Mouse (Mus musculus) kidney, embryonic 15.5 days (tissue): ENCODE data around the gene Tifab. TPM values are rescaled to one million over a fixed set of nuclear protein-coding genes. Genes with fewer than 3 reads are reported as not detected.

Experiments used
- ATAC-seq: fragments of 200-750 bp; cut with Nextera tagmentation; replicated peaks from 2 replicates; pipeline ENCODE4 v1.8.0; 2017; ENCODE audit warnings: moderate TSS enrichment; ENCODE audit not compliant: low FRiP score
- H3K27ac ChIP-seq: fragments of 300-500 bp; sonication (generic); 2 replicates; pipeline ENCODE4 v1.5.1; 2015; ENCODE audit warnings: mild to moderate bottlenecking, inconsistent platforms
- H3K27me3 ChIP-seq: fragments of 300-500 bp; sonication (generic); 2 replicates; pipeline ENCODE4 v1.6.1; 2015; ENCODE audit warnings: inconsistent platforms
- H3K36me3 ChIP-seq: fragments of 300-500 bp; sonication (generic); 2 replicates; pipeline ENCODE4 v1.6.1; 2015; ENCODE audit warnings: inconsistent platforms
- H3K4me1 ChIP-seq: fragments of 300-500 bp; sonication (generic); 2 replicates; pipeline ENCODE4 v1.6.1; 2015; ENCODE audit warnings: inconsistent platforms
- H3K4me2 ChIP-seq: fragments of 300-500 bp; sonication (generic); 2 replicates; pipeline ENCODE4 v1.6.1; 2015; ENCODE audit warnings: moderate library complexity, mild to moderate bottlenecking, inconsistent platforms
- H3K4me3 ChIP-seq: fragments of 300-500 bp; sonication (generic); replicated peaks from 2 replicates; pipeline ENCODE4 v1.5.1; 2015; ENCODE audit warnings: mild to moderate bottlenecking, inconsistent platforms
- H3K9ac ChIP-seq: fragments of 300-500 bp; sonication (generic); 2 replicates; pipeline ENCODE4 v1.6.1; 2015; ENCODE audit warnings: mild to moderate bottlenecking, inconsistent platforms
- H3K9me3 ChIP-seq: fragments of 300-500 bp; sonication (generic); replicated peaks from 2 replicates; pipeline ENCODE4 v1.6.1; 2016; ENCODE audit warnings: inconsistent platforms
- WGBS: fragments of 180-500 bp; shearing (Covaris S2); methylation state at CpG from one replicate; pipeline ENCODE4 v1.1.7; 2015; ENCODE audit warnings: mixed read lengths; 5-methylcytosine and 5-hydroxymethylcytosine counted together
- polyA plus RNA-seq: library from polyadenylated mRNA; unstranded; fragments of >200 nt; fragmentation: Nextera tagmentation; extraction: Ambion mirVana; gene quantifications from 2 replicates; pipeline ENCODE4 v1.2.1, GENCODE M21; 2015

The Tifab gene
- polyA plus RNA-seq, 1 experiment from 2014 or later = 2.1 TPM

DNA sequence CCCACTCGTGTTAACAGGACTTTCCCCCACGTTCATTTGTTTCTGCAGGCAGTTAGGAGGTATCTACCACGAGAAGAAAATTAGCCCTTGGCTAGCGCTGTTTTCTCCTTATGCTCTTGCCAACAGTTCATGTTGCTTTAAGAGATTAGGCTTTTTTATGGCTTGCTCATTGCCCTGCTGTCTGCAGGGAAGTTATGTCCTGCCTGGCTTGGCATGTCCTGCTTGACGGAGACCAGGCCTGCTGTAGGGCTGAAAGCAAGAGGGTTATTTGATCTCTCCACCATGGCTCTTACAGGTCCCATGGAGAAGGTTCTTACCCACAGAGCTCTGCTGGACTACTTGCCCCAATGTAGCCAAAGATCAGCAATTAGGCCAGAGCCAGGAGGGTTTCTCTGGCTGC lies 23.6 kb downstream of the Tifab start:
- no peak overlapping the region for H3K9ac ChIP-seq
- no peak overlapping the region for H3K4me2 ChIP-seq
- H3K27me3 ChIP-seq = peaks cover 5% of the 10 kb centered on the region; the same call in 1 of the 2 replicates
- H3K4me1 ChIP-seq = peaks cover 32% of the 10 kb centered on the region
- no peak overlapping the region for H3K4me3 ChIP-seq
- no peaks in the 10 kb centered on the region for H3K36me3 ChIP-seq
- H3K9me3 ChIP-seq = no peaks in the 10 kb centered on the region
- no peak for ATAC-seq
- H3K27ac ChIP-seq = peak overlapping the region; percentile 42; the same call in 1 of the 2 replicates
- 24% methylated on average over 5 of the region's 5 CpGs for WGBS

DNA sequence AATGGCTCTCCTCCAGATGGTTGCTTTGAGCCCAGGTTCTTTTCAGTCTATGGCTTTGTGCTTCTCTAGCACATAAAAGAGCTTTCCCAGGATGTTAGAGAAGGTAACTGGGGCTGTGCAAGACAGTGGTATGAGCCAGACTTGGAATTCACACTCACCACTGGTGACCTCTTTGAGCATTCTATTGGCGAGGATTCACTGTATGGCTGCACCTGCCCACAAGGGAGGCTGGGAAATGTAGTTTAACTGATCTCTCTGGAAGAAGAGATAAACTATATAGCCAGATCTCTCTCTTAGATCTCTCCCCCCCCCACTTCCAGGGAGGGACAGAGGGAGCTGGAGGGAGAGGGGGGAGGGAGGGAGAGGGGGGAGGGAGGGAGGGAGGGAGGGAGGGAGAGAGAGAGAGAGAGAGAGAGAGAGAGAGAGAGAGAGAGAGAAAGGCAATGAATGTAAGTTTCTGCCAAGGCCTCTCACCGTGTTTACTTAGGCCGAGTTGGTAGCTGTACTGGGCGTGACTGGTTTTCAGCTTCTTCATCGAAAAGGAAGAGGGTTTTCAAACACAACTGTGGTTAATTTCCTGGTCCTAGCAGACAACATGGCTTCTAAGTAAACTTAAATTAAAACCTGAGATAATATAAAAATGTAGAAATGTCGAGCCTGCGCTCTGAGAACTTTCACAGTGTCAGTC lies 25.8 kb downstream of the Tifab start:
- WGBS = 58% methylated on average over 7 of the region's 7 CpGs
- Histone ChIP-seq H3K9me3 (no peaks in the 10 kb centered on the region), H3K36me3 (no peaks in the 10 kb centered on the region), H3K27me3 (peaks cover 6% of the 10 kb centered on the region), H3K4me2 (no peak overlapping the region), H3K27ac (no peak overlapping the region), H3K4me3 (no peak overlapping the region), H3K9ac (no peak overlapping the region), H3K4me1 (peaks cover 19% of the 10 kb centered on the region)
- no peak for ATAC-seq

DNA sequence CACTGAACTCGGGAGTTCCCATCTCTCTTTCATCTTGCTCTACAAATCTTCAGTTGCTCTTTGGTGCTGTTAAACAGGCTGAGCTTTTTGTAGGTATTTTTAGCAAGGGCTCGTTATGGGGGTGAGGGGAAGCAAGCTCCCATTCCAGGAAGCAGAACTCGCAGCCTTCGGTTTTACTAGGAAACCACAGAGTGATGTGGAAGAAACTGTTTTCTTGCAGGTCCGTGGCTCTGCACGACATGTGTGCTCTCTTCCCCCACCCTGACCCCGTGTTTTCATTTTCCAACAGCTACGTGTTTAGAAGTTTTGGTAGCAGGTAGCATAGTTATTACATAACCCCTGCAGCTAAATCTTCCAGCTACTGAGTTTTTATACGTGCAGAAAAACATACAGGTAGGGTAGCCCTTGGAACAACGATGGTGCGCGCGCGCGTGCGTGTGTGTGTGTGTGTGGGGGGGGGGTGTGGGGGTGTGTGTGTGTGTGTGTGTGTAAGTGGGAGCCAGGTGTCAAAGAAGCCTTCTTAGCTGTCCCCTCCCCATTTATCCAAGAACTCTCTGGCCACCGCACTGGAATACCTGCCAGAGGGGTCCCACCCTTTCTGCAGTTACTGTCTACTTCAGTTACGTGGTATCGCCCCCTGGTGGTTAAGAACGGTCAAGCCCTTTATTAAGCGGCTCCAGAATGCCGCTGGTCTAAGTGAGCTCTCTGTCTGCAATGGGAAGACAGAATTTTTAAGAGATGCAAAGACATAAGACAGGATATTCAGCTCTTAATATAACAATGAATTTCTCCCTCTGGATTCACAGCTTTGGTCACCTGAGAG lies 27.1 kb downstream of the Tifab start:
- Histone ChIP-seq H3K4me1 (peaks cover 19% of the 10 kb centered on the region), H3K9ac (no peak overlapping the region), H3K4me2 (peak overlapping the region; percentile 24; the same call in 1 of the 2 replicates), H3K36me3 (no peaks in the 10 kb centered on the region), H3K27me3 (peaks cover 8% of the 10 kb centered on the region), H3K27ac (no peak overlapping the region), H3K9me3 (no peaks in the 10 kb centered on the region), H3K4me3 (no peak overlapping the region)
- WGBS = 40% methylated on average over 22 of the region's 22 CpGs
- no peak for ATAC-seq

DNA sequence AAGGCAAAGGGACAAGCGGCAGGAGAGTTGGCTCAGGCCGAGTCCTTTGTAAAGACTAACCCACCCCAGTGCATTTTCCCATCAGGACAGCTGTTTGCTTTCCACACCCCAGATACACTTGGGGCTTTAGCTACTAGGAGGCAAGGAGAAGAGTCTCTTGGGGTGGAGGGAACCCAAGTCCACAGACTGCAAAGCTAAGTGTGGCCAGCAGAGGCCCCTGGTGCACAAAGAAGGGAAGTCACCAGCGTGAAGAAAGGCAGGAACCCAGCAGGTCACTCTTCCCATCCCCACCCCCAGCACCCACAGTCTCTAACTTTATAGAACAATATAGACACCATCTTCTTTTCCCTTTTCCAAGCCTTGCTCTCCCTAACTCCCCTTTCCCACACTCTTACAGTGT lies 33.2 kb downstream of the Tifab start:
- Histone ChIP-seq H3K9ac (no peak overlapping the region), H3K27me3 (peaks cover 5% of the 10 kb centered on the region; the same call in 1 of the 2 replicates), H3K4me1 (peaks cover 16% of the 10 kb centered on the region), H3K4me3 (no peak overlapping the region), H3K9me3 (no peaks in the 10 kb centered on the region), H3K27ac (no peak overlapping the region), H3K36me3 (no peaks in the 10 kb centered on the region), H3K4me2 (no peak overlapping the region)
- WGBS = 43% methylated on average over 3 of the region's 3 CpGs
- no peak for ATAC-seq

DNA sequence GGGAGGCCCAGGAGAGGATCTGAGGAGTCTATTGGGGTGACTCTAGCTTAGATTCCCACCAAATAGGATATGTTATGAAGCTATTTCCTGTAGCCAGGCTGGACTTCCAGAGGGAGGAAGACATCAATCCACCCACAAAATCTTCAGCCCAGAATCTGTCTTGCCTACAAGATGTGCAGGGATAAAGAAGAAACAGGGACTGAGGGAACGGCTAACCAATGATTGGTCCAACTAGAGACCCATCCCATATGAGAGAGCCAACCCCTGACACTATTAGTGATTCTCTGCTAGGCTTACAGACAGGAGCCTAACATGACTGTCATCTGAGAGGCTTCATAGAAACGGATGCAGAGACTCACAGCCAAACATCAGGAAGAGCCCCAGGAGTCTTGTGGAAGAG lies 34.7 kb downstream of the Tifab start:
- Histone ChIP-seq H3K4me2 (no peak overlapping the region), H3K9me3 (no peaks in the 10 kb centered on the region), H3K27me3 (peaks cover 5% of the 10 kb centered on the region; the same call in 1 of the 2 replicates), H3K4me3 (no peak overlapping the region), H3K4me1 (peaks cover 16% of the 10 kb centered on the region), H3K9ac (no peak overlapping the region), H3K36me3 (no peaks in the 10 kb centered on the region), H3K27ac (no peak overlapping the region)
- WGBS = 51% methylated on average over 2 of the region's 2 CpGs
- ATAC-seq = no peak

DNA sequence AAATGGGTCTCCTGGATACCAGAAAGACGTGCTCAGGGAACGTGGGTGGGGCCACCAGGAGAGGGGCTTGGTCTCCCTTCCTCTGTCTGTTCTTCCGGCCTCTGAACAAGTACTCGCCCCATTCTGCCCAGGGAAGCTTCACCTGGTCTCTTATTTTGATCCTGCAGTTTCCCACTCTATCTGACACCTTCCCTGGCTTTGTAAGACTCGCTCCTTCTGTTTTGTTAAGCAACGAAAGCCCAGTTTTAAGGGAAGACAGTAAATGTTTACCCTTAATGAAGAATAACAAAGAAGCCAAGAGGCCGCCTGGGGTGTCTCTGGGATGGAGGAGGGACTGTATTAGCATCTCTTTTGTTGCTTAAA lies 35.6 kb downstream of the Tifab start:
- no peak overlapping the region for H3K4me3 ChIP-seq

DNA sequence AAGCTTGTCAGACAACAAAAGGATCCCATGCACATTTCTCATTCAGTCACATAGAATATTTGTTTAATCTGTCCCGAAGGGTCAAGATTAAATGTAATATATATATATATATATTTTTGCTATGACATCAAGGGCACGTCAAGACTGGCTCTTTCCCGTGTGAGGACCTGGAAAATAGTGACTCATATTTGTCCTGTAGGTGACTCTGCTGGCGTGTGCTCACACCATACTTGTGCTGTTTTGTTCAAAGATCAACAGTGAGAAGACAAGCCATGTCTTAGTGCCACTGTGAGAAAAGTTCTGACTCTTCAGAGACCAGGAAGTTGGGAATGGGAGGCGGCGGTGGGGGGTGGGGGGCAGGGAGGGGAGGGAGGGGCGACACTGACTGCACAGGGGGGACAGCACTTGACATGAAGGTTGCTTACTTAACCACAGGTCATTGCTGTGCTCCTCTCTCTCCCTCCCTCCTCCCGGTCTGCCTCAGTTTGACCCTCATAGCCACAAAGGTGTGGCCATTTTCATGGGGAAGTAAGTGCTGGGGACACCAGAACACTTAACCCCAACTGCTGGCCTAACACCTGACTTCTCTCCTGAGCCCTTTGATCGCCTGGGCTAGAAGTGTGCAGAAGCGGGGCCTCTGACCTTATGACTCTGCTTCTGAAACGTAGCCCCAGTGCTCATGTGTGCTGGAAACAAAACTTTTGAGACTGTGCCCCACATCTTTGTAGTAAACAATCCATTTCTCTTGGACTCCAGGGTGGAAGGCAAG lies 36.1 kb downstream of the Tifab start:
- Histone ChIP-seq H3K4me1 (peaks cover 16% of the 10 kb centered on the region), H3K9ac (no peak overlapping the region), H3K27ac (no peak overlapping the region), H3K9me3 (no peaks in the 10 kb centered on the region), H3K27me3 (peaks cover under 1% of the 10 kb centered on the region; the same call in 1 of the 2 replicates), H3K4me3 (no peak overlapping the region), H3K36me3 (no peaks in the 10 kb centered on the region), H3K4me2 (no peak overlapping the region)
- WGBS = 29% methylated on average over 11 of the region's 11 CpGs
- ATAC-seq = no peak

More for the DNA sequence above, 35.6 kb downstream of the Tifab start:
- peaks cover 16% of the 10 kb centered on the region for H3K4me1 ChIP-seq
- no peaks in the 10 kb centered on the region for H3K36me3 ChIP-seq
- H3K4me2 ChIP-seq = no peak overlapping the region
- H3K27me3 ChIP-seq = peaks cover 5% of the 10 kb centered on the region; the same call in 1 of the 2 replicates
- no peak for ATAC-seq
- no peaks in the 10 kb centered on the region for H3K9me3 ChIP-seq
- H3K9ac ChIP-seq = no peak overlapping the region
- no peak overlapping the region for H3K27ac ChIP-seq
- 22% methylated on average over 7 of the region's 7 CpGs for WGBS

GRCm38 (mm10) chr13:56139167-56139751 lies 39.4 kb downstream of the Tifab start:
- Histone ChIP-seq H3K9ac (no peak overlapping the region), H3K4me1 (peaks cover 26% of the 10 kb centered on the region), H3K4me2 (no peak overlapping the region), H3K36me3 (no peaks in the 10 kb centered on the region), H3K27me3 (no peaks in the 10 kb centered on the region), H3K9me3 (no peaks in the 10 kb centered on the region), H3K4me3 (no peak overlapping the region), H3K27ac (no peak overlapping the region)
- no peak for ATAC-seq
- WGBS = 70% methylated on average over 6 of the region's 6 CpGs

DNA sequence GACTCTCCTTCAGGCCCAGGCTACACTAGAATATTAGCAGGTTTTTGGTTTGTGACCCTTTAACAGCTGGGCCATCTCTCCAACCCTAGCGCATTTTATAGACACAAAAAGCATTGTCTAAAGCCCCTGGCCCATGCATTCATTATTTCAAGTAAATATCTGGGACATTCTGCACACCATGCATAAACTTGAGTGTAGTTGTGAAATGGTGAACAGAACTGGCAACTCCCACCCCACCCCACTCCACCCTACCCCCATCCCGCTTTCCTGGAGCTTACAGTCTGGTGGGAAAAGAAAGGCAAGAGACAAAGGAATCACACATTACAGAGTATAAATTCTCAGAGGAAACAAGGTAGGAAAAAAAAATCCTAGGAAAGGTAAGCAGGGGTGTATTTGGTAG lies 42.5 kb downstream of the Tifab start, which contains the start of gene H2afy:
Gene H2afy (minus strand): TSS at position 162 of the 400 bp plus-strand sequence.
- WGBS = 90% methylated on average over 2 of the region's 2 CpGs
- no peak for ATAC-seq
- Histone ChIP-seq H3K27ac (peak within 1 kb of the TSS; percentile 94), H3K4me3 (peak within 1 kb of the TSS; percentile 94), H3K4me2 (peak within 1 kb of the TSS; percentile 82), H3K9ac (peak within 1 kb of the TSS; percentile 98), H3K36me3 (peaks cover 7% of the 10 kb centered on the region; the same call in 1 of the 2 replicates), H3K27me3 (no peaks in the 10 kb centered on the region), H3K4me1 (peaks cover 36% of the 10 kb centered on the region), H3K9me3 (no peaks in the 10 kb centered on the region)

GRCm38 (mm10) chr13:56135231-56136052 lies 43.2 kb downstream of the Tifab start:
- 1% methylated on average over 81 of the region's 89 CpGs for WGBS

More at GRCm38 (mm10) chr13:56135231-56136052, 43.2 kb downstream of the Tifab start:
- H3K36me3 ChIP-seq = peaks cover 9% of the 10 kb centered on the region; the same call in 1 of the 2 replicates
- H3K27me3 ChIP-seq = no peaks in the 10 kb centered on the region
- peak; percentile 87 for ATAC-seq
- peak overlapping the region; percentile 82 for H3K4me2 ChIP-seq
- peak overlapping the region; percentile 94 for H3K4me3 ChIP-seq
- H3K27ac ChIP-seq = peak overlapping the region; percentile 94
- no peaks in the 10 kb centered on the region for H3K9me3 ChIP-seq
- H3K9ac ChIP-seq = peak overlapping the region; percentile 98
- peaks cover 39% of the 10 kb centered on the region for H3K4me1 ChIP-seq
